9 mouse cellular contexts compared by ENCODE assay signal in genomic region chr2:73019371-73020146, GRCm38 (mm10). TPM values are rescaled to one million over a fixed set of nuclear protein-coding genes. Genes with fewer than 3 reads are reported as not detected.
A peak's percentile ranks its signal among the peaks of the same experiment; 100 is the strongest.
DNase-seq lines count a peak whose midpoint lies in the region; ATAC-seq and TF ChIP-seq lines count a peak whose summit lies in the region.
"Had no signal": no experiment of that assay in that cellular context is flagged by ENCODE, and none has a peak within 500 bp of the region (broad histone marks: within the 10 kb centered on the region; RNA-seq: fewer than 3 reads in every experiment).

No protein-coding gene starts in this region.

- peak overlapping the region; percentile 64 for H3K27ac ChIP-seq in heart, embryonic 13.5 days (replicated peaks)
- no peak overlapping the region for H3K27ac ChIP-seq in left cerebral cortex, adult 2 months

- H3K9me3 ChIP-seq in heart, embryonic 13.5 days, result no peaks in the 10 kb centered on the region

- H3K4me2 ChIP-seq in heart, embryonic 13.5 days, result peak overlapping the region; percentile 16; the same call in 1 of the 2 replicates

- H3K9ac ChIP-seq in heart, embryonic 13.5 days, result no peak overlapping the region

- no peaks in the 10 kb centered on the region for H3K36me3 ChIP-seq in heart, embryonic 13.5 days

- no peak for TF ChIP-seq CTCF in left cerebral cortex, adult 2 months (IDR thresholded peaks at IDR 0.05)

- WGBS in heart, embryonic 13.5 days, result 43% methylated on average over 9 of the region's 9 CpGs

- ATAC-seq in heart, embryonic 13.5 days (ENCODE audit: extremely low read depth, insufficient number of reproducible peaks, low FRiP score, low TSS enrichment), result no peak; the same call in 1 of the 2 replicates

- H3K4me3 ChIP-seq in heart, embryonic 13.5 days, result no peak overlapping the region
- H3K4me3 ChIP-seq in left cerebral cortex, adult 2 months, result no peak overlapping the region

- DNase-seq in left cerebral cortex, adult 18-20 months (ENCODE audit: low spot score in 2 of 2), result peak; percentile 64 to 70
- no peak for DNase-seq in left cerebral cortex, adult 11 months (ENCODE audit: low spot score)
- DNase-seq in cerebellum, adult 9-11 months, result peak; percentile 65
- DNase-seq in left cerebral cortex, adult 2 months (ENCODE audit: extremely low spot score in 1 of 2, low spot score in 2 of 2), result peak; percentile 61 to 62
- DNase-seq in right cerebral cortex, adult 2 months (ENCODE audit: low spot score in 2 of 2), result peak; percentile 57 to 74
- DNase-seq in embryo, embryonic 9.5 days (ENCODE audit: extremely low spot score), result no peak
- DNase-seq in spleen, adult 12 weeks (ENCODE audit: low spot score), result no peak

- no peaks in the 10 kb centered on the region for H3K27me3 ChIP-seq in heart, embryonic 13.5 days (replicated peaks)

- intact Hi-C loops in left cerebral cortex, adult 2 months (cut with DNase I), result no loop called here

- peaks cover 36% of the 10 kb centered on the region for H3K4me1 ChIP-seq in heart, embryonic 13.5 days

RNA-seq across cellular contexts. Expression of gene Gm11084, which starts 33.0 kb away (rescaled TPM):
- not detected for total RNA-seq in left cerebral cortex, adult 18-20 months (2021)
- not detected in 2 replicates for polyA plus RNA-seq in heart, embryonic 13.5 days (2015; fragmentation: Nextera tagmentation; extraction: Ambion mirVana)
- total RNA-seq in left cerebral cortex, adult 2 months (2021), result not detected
- polyA plus RNA-seq: testis, adult 2 months had no signal

RNA-seq across cellular contexts. Expression of gene Sp3, which starts 39.3 kb away (rescaled TPM):
- 10 to 100 TPM; 50.6 to 56.8 TPM for total RNA-seq in left cerebral cortex, adult 18-20 months (2021)
- polyA plus RNA-seq in heart, embryonic 13.5 days (2015; fragmentation: Nextera tagmentation; extraction: Ambion mirVana), result 30.5 and 31.0 TPM in 2 replicates
- total RNA-seq in left cerebral cortex, adult 2 months (2021), result 10 to 100 TPM; 51.4 to 56.6 TPM

Comparison
In these comparisons a context has a peak if more than half of its experiments do, and no peak if none do; other contexts are left out.
1. DNase-seq: peak in left cerebral cortex, adult 18-20 months (2 of 2), cerebellum, adult 9-11 months (single experiment), left cerebral cortex, adult 2 months (2 of 2) and right cerebral cortex, adult 2 months (2 of 2); none in left cerebral cortex, adult 11 months (single experiment), embryo, embryonic 9.5 days (single experiment) and spleen, adult 12 weeks (single experiment).